Mouse (Mus musculus) heart, postnatal 10 days (tissue): ENCODE results near the gene Fam114a1. TPM values are rescaled to one million over a fixed set of nuclear protein-coding genes. Genes with fewer than 3 reads are reported as not detected.

Source experiments
- DNase-seq, 2 experiments: peaks; one replicate each; pipeline ENCODE4 v3.0.0; 2021
- intact Hi-C: fragments of 180-260 bp; cut with DNase I; formaldehyde crosslinking; loops from one replicate; pipeline ENCODE4 v1.15.1; 2025
- total RNA-seq, 2 experiments: library from RNA; stranded (reverse); gene quantifications; 2 replicates each; pipeline ENCODE4 v1.2.3; 2021

The Fam114a1 gene
- total RNA-seq, 2 experiments from 2014 or later = 28.2 to 39.4 TPM

DNA sequence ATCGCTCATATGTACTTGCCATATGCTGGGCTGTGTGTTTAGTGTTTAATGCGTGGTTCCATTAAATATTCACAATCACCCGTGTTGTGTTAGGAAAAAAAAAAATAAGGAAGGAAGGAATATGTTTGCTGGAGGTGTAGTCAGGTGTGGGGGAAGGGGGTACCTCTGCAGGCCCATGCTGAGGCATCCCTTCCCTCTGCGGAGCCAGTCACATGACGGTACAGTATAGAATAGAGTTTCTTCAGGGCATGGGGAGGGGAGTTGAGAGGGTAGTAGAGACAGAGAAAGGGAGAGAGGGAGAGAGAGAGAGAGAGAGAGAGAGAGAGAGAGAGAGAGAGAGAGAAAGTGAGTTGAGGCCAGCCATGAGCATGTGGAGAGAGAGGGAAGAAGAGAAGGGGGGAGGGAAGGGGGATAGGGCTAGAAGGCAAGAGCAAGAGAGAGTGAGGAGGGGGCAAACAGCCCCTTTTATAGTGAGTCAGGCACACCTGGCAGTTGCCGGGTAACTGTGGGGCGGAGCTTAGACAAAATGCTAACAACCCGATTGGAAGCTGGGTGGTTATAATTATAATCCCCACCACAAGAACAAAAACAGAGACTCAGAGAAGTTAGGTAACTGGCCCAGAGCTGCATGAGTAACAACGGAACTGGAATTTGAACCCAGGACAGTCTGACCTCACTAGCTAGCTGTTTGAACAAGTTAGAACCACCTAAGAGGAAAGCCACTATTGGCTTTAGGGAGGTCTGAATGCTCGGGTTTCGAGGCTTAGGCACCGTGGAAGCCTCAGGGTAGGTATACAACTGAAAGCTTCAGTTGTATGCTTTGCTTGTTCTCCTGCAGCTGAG lies 76.8 kb downstream of the Fam114a1 start:
- intact Hi-C loops = loop anchor here (5.0 kb wide), 1 partner anchor 56 kb away; no protein-coding TSS in a partner anchor
- no peak for DNase-seq

- no peak for DNase-seq
- intact Hi-C loops = loop anchor here (5.0 kb wide), 1 partner anchor 55 kb away; no protein-coding TSS in a partner anchor
These were observed 77.5 kb downstream of the Fam114a1 start for GRCm38 (mm10) chr5:65047285-65047855.

DNA sequence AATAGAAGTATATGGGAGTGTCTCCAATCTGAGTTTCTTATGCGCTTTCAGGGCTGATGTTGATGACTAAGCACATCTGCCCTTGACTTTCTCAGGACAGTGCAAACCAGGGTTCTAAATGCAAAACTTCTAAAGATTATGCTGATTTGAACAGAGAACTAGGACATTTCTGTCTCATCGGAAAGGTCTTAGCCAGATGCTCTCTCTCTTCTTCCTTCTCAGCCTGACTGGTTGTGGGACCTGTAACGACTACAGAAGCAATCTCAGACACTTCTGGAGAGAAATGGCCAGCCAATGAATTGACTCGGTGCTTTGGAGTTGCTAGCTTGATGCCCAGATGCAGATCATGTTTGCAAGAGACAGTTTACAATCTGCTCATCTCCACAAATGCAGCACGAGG lies 80.0 kb downstream of the Fam114a1 start:
- intact Hi-C loops = loop anchor here (5.0 kb wide), 1 partner anchor 52 kb away; no protein-coding TSS in a partner anchor
- DNase-seq = no peak

DNA sequence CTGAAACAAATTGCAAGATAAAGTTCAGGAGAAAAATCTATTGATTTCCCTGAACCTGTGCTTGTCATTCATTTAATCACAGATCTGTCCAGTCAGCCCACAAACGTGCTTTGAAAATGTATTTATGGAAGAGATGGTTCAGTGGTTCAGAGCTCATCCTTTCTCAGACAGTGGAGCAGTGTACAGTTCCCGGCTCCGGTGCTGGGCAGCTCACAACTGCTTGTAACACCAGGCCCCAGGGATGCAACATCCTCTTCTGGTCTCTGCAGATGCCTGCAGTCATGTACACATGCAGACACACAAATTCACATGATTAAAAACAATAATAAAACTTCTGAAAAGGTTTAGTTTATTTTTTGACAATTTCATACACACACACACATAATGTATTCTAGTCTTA lies 81.6 kb downstream of the Fam114a1 start:
- DNase-seq = no peak
- intact Hi-C loops = no loop called here

DNA sequence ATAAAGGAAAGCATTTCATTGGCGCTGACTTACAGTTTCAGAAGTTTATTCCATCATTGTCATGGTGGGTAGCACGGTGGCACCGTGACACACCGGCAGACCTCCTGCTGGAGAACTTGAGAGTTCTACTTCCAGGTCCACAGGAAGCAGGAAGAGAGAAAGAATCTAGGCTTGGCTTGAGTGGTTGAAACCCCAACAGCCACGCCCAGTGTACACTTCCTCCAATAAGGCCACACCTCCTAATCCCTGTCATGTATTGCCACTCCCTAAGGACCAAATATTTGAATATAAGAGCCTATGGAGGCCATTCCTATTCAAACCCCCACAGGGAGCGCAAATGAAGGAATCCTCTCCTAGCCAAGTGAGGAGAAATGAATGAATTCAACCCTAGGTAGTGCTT lies 87.7 kb downstream of the Fam114a1 start:
- intact Hi-C loops = no loop called here

DNA sequence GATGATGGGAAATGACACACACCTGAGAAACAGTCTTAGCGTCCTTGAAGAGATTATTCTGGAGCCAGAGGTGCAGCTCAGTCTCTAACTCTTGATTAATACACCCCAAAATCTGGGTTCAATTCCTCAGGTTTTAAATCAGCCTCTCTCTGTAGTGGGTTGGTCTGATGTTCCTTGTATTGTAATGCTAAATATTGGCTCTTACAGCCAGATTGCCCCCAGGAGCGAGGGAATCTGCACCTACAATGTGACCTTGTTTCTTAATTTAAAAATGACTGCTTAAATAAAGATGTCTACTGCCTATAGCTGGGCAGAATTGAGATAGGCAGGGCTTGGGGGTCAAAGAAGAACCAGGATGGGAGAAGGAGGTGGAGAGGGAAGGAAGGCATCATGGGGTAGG lies 89.9 kb downstream of the Fam114a1 start:
- DNase-seq = no peak

More for the DNA sequence above, 87.7 kb downstream of the Fam114a1 start:
- DNase-seq = no peak

GRCm38 (mm10) chr5:65062236-65062635 lies 92.4 kb downstream of the Fam114a1 start:
- intact Hi-C loops = no loop called here
- DNase-seq = no peak

More for the DNA sequence above, 89.9 kb downstream of the Fam114a1 start:
- intact Hi-C loops = no loop called here

- no peak for DNase-seq
- intact Hi-C loops = no loop called here
These were observed 93.4 kb downstream of the Fam114a1 start for GRCm38 (mm10) chr5:65063266-65063665.

GRCm38 (mm10) chr5:65068166-65068565 lies 98.3 kb downstream of the Fam114a1 start:
- intact Hi-C loops = no loop called here
- DNase-seq = no peak

DNA sequence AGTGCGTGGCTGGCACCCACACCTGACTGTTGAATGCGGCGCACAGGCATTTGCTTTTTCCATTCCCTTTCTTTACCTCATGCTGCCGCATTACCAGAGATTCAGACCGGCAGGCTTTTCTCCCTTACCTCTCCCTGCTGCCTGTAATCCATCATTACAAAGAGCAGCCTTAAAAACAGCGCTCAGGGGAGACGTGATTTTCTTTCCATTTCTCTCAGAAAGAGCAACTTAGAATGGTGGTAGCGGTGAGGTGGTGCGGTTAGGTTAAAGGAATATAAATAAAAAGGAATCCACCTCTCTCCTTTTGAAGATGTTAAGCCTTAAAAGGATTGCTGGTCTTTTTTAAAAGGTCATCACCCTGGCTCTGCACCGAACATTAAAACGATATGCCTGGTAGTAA lies 100.0 kb downstream of the Fam114a1 start:
- intact Hi-C loops = loop anchor here (10.0 kb wide), 1 partner anchor 175 kb away; no protein-coding TSS in a partner anchor

GRCm38 (mm10) chr5:65071689-65072118 lies 101.8 kb downstream of the Fam114a1 start:
- intact Hi-C loops = loop anchor here (10.0 kb wide), 1 partner anchor 173 kb away; no protein-coding TSS in a partner anchor
- DNase-seq = no peak

More for the DNA sequence above, 100.0 kb downstream of the Fam114a1 start:
- DNase-seq = no peak

- intact Hi-C loops = loop anchor here (10.0 kb wide), 1 partner anchor 172 kb away; no protein-coding TSS in a partner anchor
These were observed 103.4 kb downstream of the Fam114a1 start for GRCm38 (mm10) chr5:65073247-65073646.

DNA sequence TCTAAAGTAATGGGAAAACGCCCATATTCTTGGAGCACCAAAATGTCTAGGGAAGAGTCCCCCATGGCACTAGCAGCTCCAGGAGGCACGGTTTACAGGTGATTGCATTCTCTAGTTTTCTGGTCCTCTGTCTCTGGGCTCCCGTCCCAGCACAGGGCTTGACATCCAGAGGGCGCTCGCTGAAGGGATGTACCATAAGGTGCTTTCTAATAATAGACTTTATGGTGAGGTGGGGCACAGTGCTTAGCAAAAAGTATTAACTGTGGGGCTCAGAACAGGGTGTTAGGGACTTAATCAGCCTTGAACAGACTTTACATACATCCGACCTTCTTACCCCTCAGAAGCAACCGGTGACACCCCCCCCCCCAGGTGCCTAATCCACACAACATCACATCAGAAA lies 104.8 kb downstream of the Fam114a1 start:
- peak; percentile 40 to 46 for DNase-seq
- intact Hi-C loops = loop anchor here (5.0 to 10.0 kb wide), 2 partner anchors 138 to 170 kb away; no protein-coding TSS in a partner anchor

More at GRCm38 (mm10) chr5:65073247-65073646, 103.4 kb downstream of the Fam114a1 start:
- DNase-seq = no peak

DNA sequence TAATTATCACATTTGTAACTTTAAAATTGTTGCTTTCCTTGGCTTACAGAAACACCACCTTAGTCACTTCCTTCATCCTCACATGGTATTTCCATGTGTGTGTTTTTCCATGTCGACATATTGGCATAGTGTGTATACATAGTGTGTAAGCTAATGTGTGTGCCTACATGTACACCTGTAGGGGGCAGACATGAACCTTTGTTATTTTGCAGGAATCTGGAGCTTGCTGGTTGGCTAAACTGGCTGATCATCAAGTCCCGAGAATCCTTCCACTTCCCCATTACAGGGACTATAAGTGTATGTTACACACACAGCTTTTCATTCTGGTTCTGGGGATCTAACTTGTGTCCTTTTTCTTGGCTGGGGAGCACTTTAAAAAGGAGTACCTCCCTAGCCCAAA lies 106.2 kb downstream of the Fam114a1 start:
- peak in 1 of 2 experiments; percentile 15 for DNase-seq
- intact Hi-C loops = loop anchor here (5.0 to 10.0 kb wide), 2 partner anchors 136 to 169 kb away; no protein-coding TSS in a partner anchor

GRCm38 (mm10) chr5:65076748-65077147 lies 106.9 kb downstream of the Fam114a1 start:
- intact Hi-C loops = loop anchor here (5.0 to 10.0 kb wide), 2 partner anchors 136 to 168 kb away; no protein-coding TSS in a partner anchor
- no peak for DNase-seq

- intact Hi-C loops = loop anchor here (5.0 to 10.0 kb wide), 2 partner anchors 134 to 167 kb away; no protein-coding TSS in a partner anchor
- no peak for DNase-seq
These were observed 108.2 kb downstream of the Fam114a1 start for GRCm38 (mm10) chr5:65078081-65078480.

GRCm38 (mm10) chr5:65079881-65080280 lies 110.0 kb downstream of the Fam114a1 start:
- DNase-seq = peak in 1 of 2 experiments; percentile 26
- intact Hi-C loops = loop anchor here (5.0 to 10.0 kb wide), 2 partner anchors 132 to 165 kb away; no protein-coding TSS in a partner anchor

DNA sequence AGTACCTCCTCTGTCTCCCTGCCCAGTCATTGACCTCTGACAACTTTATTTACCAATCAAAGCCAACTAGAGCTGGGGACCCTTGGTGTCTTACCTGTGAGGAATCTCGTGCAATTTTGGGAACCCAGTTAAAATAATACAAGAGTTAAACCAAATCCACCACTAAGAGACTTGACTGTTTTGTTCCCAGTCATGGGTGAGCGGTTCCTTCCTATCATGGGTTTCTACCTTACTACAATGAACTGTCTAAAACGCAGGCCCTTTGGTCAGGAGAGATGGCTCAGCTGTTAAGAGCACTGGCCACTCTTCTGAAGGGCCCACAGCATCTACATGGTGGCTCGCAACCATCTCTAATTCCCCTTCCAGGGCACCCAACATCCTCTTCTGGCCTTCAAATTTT lies 112.0 kb downstream of the Fam114a1 start:
- no peak for DNase-seq
- intact Hi-C loops = no loop called here

DNA sequence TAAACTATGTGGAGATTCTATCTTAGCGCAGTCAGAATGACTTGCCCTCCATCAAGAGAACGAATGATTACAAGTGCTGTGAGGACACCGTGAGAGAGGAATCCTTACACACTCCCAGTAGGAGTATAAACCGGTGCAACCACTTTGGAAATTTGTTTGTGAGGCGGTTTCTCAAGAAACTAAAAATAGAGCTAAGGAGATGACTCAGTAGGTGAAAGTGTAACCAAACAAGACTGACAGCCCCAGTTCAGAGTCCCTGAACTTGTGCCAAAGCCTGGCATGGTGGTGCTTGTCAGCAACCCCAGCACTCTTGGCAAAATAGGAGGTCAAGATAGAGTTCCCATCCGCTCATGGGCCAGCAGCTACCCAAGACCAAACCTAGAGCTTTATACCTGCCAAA lies 116.7 kb downstream of the Fam114a1 start:
- intact Hi-C loops = no loop called here
- peak; percentile 61 to 63 for DNase-seq

- intact Hi-C loops = no loop called here
These were observed 119.8 kb downstream of the Fam114a1 start for GRCm38 (mm10) chr5:65089707-65090106.

More at GRCm38 (mm10) chr5:65089707-65090106, 119.8 kb downstream of the Fam114a1 start:
- DNase-seq = no peak
